Mouse (Mus musculus): ENCODE data around the gene Tmem98.

Gene Tmem98

DNA sequence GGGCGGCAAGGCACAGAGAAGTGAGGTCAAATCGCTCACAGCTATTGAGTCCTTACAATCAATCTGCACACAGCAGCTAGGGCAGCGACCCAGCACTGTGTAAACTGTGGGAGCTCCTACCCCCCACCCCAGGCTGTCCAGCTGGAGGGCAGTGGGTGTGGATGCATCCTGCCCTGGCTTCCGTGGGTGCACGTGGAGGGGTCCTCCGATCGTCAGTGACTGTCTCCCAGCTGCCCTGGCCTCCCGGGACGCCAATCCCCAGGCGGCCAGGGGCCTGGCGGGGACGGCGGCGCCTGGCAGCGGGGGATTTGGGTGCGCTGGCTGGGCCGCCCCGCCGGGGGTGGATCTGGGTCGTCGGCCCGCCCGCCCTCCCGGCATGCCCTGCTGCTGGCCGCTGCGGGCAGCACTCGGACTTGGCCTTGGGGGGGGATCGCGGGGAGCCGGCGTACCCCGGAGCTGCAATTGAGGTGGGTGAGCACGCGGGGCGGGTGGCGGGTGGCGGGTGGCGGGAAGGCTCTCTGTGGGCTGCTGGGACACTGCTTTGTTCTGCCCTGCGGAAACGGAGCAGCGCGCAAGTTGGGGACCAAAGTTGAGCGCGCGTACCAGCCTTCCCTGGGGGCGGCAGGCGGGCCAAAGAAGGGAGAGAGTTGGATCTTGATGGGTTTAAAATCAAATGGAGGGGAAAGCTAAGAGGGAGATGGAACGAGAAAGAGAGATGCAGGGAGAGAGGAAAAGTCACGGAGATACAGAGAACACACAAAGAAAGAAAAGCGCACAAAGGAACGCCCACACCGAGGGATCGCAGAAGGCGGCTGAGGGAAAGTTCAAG is at the start of gene Tmem98:
Tmem98 (plus strand) TSS at position 183 of the 829 bp plus-strand sequence.
- DNase-seq (ENCODE audit: low spot score in 2 of 2) = no peak

GRCm38 (mm10) chr11:80761285-80761974 is 48.5 kb upstream of the Tmem98 start:
- DNase-seq (ENCODE audit: low spot score in 2 of 2) = no peak

GRCm38 (mm10) chr11:80762066-80762465 is 47.9 kb upstream of the Tmem98 start:
- no peak for DNase-seq (ENCODE audit: low spot score in 2 of 2)

DNA sequence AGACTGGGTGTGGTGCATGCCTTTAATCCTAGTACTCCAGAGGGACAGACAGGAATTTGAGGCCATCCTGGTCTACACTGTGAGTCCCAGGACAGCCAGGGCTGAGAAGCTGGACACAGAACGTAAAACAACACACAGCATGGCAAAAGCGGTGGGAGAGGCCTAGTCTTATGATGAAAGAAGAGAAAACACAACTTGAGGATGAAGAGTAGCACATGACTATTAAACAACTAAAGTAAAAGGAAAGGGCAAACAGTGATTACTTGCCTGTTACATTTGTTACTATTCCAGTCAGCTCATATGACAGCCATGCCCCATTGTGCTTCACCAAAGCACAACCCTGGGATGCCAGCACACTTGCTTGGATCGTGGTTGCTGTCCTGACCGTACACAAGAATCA is 43.9 kb upstream of the Tmem98 start:
- no peak for DNase-seq (ENCODE audit: low spot score in 2 of 2)

GRCm38 (mm10) chr11:80766472-80767319 is 43.3 kb upstream of the Tmem98 start:
- DNase-seq (ENCODE audit: low spot score in 2 of 2) = no peak

- no peak for DNase-seq (ENCODE audit: low spot score in 2 of 2)
Measured at GRCm38 (mm10) chr11:80767320-80767617, 42.7 kb upstream of the Tmem98 start.

- DNase-seq (ENCODE audit: low spot score in 2 of 2) = no peak
Measured at GRCm38 (mm10) chr11:80771186-80771585, 38.8 kb upstream of the Tmem98 start.

DNA sequence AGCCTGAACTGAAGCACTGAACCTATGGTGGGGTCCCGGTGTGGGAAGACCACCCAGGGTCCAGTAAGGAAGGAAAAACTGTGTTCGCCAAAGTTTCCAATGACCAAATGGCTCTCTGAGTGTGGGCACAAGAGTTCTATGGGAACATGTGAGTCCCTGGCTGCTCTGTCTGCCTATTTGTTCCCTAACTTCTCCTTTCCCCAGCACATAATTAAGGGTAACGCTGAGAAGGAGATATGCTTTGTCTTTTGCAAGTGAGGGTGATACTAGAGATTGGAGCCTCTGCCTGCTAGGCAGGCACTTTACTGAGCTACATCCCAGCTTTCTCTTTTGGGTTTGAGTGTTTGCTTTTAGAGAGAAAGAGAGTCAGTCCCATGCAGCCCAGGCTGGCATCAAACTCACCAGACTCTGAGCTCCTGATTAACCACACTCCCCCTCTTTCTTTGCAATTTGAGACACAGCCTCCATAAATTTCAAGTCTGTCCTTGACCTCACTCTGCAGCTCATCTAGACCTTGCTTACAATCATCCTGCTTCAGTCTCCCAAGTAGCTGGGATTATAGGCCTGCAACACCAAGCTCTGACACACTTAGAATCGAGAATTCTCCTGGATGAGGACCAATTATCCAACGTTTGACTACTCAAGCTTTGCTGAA is 38.3 kb upstream of the Tmem98 start:
- DNase-seq (ENCODE audit: low spot score in 2 of 2) = no peak

GRCm38 (mm10) chr11:80772595-80773210 is 37.3 kb upstream of the Tmem98 start:
- no peak for DNase-seq (ENCODE audit: low spot score in 2 of 2)

GRCm38 (mm10) chr11:80775535-80775934 is 34.4 kb upstream of the Tmem98 start:
- no peak for DNase-seq (ENCODE audit: low spot score in 2 of 2)

GRCm38 (mm10) chr11:80777708-80778107 is 32.3 kb upstream of the Tmem98 start:
- DNase-seq (ENCODE audit: low spot score in 2 of 2) = no peak

DNA sequence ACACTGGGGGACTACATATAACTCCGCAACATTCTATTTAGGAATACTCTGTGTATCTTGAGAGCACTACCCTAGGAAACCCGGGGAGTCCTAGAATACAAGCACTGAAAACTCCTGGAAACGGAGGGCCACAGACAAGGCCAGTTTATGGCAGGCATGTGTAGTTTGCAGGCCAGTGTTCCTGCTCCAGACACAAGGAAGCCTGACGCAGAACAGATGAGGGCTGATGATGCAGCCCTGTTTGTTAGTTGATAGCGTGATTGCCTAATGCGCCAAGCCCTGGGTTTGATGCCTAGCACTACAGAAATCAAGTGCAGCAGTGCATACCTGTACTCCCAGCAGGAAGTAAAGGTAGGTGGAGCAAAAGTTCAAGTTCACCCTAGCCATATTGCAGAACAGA is 31.8 kb upstream of the Tmem98 start:
- no peak for DNase-seq (ENCODE audit: low spot score in 2 of 2)

DNA sequence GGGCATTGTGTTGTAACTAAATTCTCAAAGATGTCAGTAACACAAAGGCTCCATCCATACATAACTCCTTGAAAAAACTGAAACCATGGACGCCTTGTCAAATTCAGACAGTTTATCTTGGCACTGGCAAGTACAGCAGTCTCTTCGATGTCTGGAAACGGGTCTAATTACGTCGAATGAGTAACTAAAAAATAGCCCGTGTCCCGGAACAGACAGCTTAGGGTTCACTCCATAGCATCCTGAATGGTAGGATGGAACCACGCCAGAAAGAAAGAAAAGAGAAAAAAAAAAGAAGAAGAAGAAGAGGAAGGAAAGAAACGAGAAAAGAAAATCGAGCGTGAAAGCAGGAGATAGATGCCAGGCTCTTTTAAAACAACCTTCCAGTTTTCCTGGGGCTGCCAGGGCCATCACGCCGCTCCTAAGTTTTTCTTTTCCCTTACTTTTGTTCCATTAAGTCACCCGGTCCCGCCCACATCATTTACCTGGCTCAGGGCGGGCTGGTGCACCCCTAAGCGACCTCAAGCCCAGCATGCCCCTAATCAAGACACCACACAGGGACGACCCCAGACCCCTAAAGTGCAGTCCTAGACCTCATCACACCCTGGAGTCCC is 31.0 kb upstream of the Tmem98 start:
- DNase-seq (ENCODE audit: low spot score in 2 of 2) = no peak

- peak; percentile 70 to 84 for DNase-seq (ENCODE audit: low spot score in 2 of 2)
Measured at GRCm38 (mm10) chr11:80779527-80780344, 30.2 kb upstream of the Tmem98 start, which contains the start of gene Myo1d. TSS of gene Myo1d (minus strand) at chr11:80780025.

GRCm38 (mm10) chr11:80781535-80781934 is 28.4 kb upstream of the Tmem98 start:
- no peak for DNase-seq (ENCODE audit: low spot score in 2 of 2)

DNA sequence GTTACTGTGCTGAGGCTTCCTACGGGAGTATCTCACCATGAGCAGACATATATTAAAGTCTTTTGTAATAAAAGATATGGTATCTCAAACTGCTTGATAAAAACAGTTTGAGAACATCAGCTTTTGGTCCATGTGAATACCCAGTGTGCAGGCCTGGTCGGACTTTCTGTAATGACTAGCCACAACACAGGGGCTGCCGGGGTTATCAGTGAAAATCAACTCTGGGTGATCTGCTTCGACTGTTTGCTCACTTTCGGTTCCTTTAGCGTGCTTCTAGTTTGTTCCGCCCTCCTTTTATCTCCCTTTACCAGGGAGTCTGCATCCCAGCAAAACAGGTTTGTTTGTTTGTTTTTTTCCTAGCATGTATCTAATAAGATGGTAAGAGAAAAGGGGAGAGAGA is 26.5 kb upstream of the Tmem98 start:
- DNase-seq (ENCODE audit: low spot score in 2 of 2) = no peak

DNA sequence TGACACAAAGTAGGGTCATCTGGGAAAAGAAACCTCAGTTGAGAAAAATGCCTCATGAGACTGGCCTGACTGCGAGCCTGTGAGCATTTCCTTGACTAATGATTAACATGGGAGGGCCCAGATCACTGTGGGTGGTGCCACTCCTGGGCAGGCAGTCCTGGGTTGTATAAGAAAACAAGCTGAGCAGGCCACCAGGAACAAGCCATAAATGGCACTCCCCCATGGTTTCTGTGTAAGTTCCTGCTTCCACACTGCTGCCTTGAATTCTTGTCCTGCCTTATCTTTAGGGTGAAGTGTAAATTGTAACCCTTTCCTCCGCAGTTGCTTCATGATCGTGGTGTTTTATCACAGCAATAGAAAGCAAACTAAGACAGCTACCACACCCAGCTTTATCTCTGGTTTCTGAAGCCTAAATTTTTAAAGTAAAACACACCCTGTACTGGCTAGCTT is 25.7 kb upstream of the Tmem98 start:
- DNase-seq (ENCODE audit: low spot score in 2 of 2) = no peak

DNA sequence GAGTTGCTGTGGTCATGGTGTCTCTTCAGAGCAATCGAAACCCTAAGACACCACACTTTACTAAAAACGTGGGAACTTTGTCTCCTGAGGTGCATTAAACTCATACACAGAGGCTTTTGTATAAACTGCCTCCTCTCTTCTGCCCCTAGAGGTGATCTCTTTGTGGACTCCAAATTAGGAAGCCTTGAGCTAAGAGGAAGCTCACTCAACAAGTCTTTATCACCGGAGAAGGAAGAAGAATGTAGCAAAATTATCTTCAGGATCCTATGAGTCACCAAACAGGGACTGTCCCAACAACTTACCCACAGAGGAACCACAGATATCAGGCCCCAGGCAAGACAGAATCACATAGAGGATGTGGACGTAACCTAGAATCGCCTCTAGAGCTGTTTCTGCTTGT is 24.3 kb upstream of the Tmem98 start:
- DNase-seq (ENCODE audit: low spot score in 2 of 2) = no peak

DNA sequence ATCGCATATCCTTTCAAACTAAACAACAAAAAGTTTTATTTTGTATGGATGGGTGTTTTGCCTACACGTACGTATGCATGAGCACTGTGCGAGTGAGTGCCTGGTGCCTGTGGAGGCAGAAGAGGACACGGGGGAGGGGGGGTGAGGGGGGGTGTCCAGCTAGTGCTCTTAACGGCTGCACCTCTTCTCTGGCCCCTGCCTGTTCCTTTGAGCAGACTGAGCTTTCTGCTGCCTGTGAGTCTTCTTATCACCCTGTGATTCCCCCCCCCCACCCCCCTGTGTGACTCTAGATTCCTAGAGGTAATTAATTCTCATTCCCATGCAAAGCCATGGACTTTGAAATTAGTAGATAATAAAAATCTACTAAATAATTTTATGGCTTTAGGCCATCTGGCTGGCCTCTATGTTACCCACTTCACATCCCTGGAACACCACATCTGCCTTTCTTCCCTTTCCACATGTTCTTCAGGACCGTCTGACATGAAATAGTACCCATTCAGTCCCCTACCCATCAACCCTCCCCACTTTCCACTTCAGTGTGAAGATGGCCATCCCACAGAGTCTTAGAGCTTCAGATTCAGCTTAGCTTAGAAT is 20.2 kb upstream of the Tmem98 start:
- no peak for DNase-seq (ENCODE audit: low spot score in 2 of 2)

- no peak for DNase-seq (ENCODE audit: low spot score in 2 of 2)
Measured at GRCm38 (mm10) chr11:80790413-80790812, 19.6 kb upstream of the Tmem98 start.

All from cerebellum, postnatal 4 days (tissue).